In the genomic region with DNA sequence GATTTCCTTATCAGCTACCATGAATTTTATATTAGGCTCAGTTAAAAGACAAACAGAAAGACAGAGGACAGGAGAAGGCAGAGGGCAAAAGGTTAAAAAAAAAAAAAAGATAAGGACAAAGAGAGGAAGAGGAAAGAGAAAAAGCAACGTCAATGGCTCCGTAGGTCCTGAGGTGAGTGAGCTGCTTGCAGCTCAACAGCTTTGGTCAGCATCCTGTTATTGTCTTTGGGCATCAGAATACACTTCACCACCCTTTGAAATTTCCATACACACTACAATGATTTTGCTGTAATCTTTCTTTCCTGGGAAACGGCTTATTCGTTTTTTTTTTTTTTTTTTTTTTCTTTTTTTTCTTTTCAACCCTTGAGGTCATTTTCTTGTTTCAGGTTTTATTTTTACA, we compare ENCODE assay signal across 16 mouse cellular contexts.
DNase-seq lines count a peak whose midpoint lies in the region; ATAC-seq and TF ChIP-seq lines count a peak whose summit lies in the region.
"Had no signal": no experiment of that assay in that cellular context is flagged by ENCODE, and none has a peak within 500 bp of the region (broad histone marks: within the 10 kb centered on the region; RNA-seq: fewer than 3 reads in every experiment).

No protein-coding gene starts in this region.

- no peak for TF ChIP-seq CTCF in lung, embryonic 14.5 days (IDR thresholded peaks at IDR 0.05; ENCODE audit: low read depth)

- peak overlapping the region; percentile 74 for H3K27ac ChIP-seq in heart, embryonic 16.5 days (ENCODE audit: low read length)
- H3K27ac ChIP-seq in lung, embryonic 14.5 days (ENCODE audit: low read depth), result peak overlapping the region; percentile 69
- 0 out of 2 replicates have a peak overlapping the region, but pooled peaks have one; percentile 28 for H3K27ac ChIP-seq in midbrain, embryonic 14.5 days (replicated peaks; ENCODE audit: low read depth, low read length)
- no peak overlapping the region for H3K27ac ChIP-seq in midbrain, embryonic 10.5 days (replicated peaks)
- H3K27ac ChIP-seq: embryonic facial prominence, embryonic 12.5 days; forebrain, embryonic 13.5 days; neural tube, embryonic 15.5 days had no signal

- DNase-seq in heart, postnatal 10 days, result no peak
- DNase-seq in lung, embryonic 14.5 days, result peak; percentile 40
- DNase-seq in lung, postnatal 14 days, result no peak
- no peak for DNase-seq in midbrain, embryonic 14.5 days
- no peak for DNase-seq in midbrain, embryonic 10.5 days (ENCODE audit: low spot score)
- no peak for DNase-seq in natural killer cell, adult 2 months (ENCODE audit: low spot score in 2 of 2)
- DNase-seq: cerebellum, adult 9-11 months; right cerebral cortex, postnatal 14 days had no signal

- H3K4me3 ChIP-seq in heart, embryonic 16.5 days (ENCODE audit: low read length), result no peak overlapping the region
- H3K4me3 ChIP-seq in lung, embryonic 14.5 days (ENCODE audit: low read depth, low read length), result no peak overlapping the region
- H3K4me3 ChIP-seq in midbrain, embryonic 14.5 days (replicated peaks; ENCODE audit: low read depth, low read length), result no peak overlapping the region
- H3K4me3 ChIP-seq in midbrain, embryonic 10.5 days, result no peak overlapping the region
- H3K4me3 ChIP-seq: embryonic facial prominence, embryonic 12.5 days; erythroblast, embryonic 14.5 days; forebrain, embryonic 13.5 days; hindbrain, embryonic 13.5 days; myocyte; neural tube, embryonic 15.5 days had no signal

- intact Hi-C loops in heart, postnatal 10 days (cut with DNase I), result loop anchor here (2.0 to 10.0 kb wide), 3 partner anchors 22 to 666 kb away; no protein-coding TSS in a partner anchor

- peak; percentile 47; the same call in 1 of the 2 replicates for ATAC-seq in heart, embryonic 16.5 days (replicated peaks; ENCODE audit: extremely low read depth, insufficient read depth, low FRiP score)
- ATAC-seq in lung, embryonic 14.5 days (ENCODE audit: insufficient read depth), result no peak
- ATAC-seq in midbrain, embryonic 14.5 days (ENCODE audit: low FRiP score, low TSS enrichment), result no peak
- ATAC-seq: forebrain, embryonic 13.5 days; Patski had no signal

- WGBS in heart, embryonic 16.5 days, result 57% methylated on average over 4 of the region's 4 CpGs
- WGBS in lung, embryonic 14.5 days, result 45% methylated on average over 4 of the region's 4 CpGs
- 69% methylated on average over 4 of the region's 4 CpGs for WGBS in midbrain, embryonic 14.5 days
- WGBS in midbrain, embryonic 10.5 days, result 74% methylated on average over 4 of the region's 4 CpGs

- H3K9me3 ChIP-seq in heart, embryonic 16.5 days (replicated peaks; ENCODE audit: control insufficient read depth, low read length), result no peaks in the 10 kb centered on the region
- no peaks in the 10 kb centered on the region for H3K9me3 ChIP-seq in lung, embryonic 14.5 days (ENCODE audit: low read depth, low read length)
- no peaks in the 10 kb centered on the region for H3K9me3 ChIP-seq in midbrain, embryonic 14.5 days (ENCODE audit: control insufficient read depth, low read length)
- H3K9me3 ChIP-seq in midbrain, embryonic 10.5 days (replicated peaks), result no peaks in the 10 kb centered on the region
- H3K9me3 ChIP-seq: embryonic facial prominence, embryonic 12.5 days; forebrain, embryonic 13.5 days; hindbrain, embryonic 13.5 days; neural tube, embryonic 15.5 days had no signal

- H3K9ac ChIP-seq in heart, embryonic 16.5 days (ENCODE audit: low read length), result no peak overlapping the region
- H3K9ac ChIP-seq in lung, embryonic 14.5 days, result no peak overlapping the region
- H3K9ac ChIP-seq in midbrain, embryonic 14.5 days (replicated peaks; ENCODE audit: low read length), result no peak overlapping the region
- H3K9ac ChIP-seq: embryonic facial prominence, embryonic 12.5 days; forebrain, embryonic 13.5 days; hindbrain, embryonic 13.5 days; neural tube, embryonic 15.5 days had no signal

- no peaks in the 10 kb centered on the region for H3K36me3 ChIP-seq in heart, embryonic 16.5 days (ENCODE audit: control insufficient read depth, insufficient read depth)
- no peaks in the 10 kb centered on the region for H3K36me3 ChIP-seq in lung, embryonic 14.5 days (ENCODE audit: insufficient read depth)
- H3K36me3 ChIP-seq in midbrain, embryonic 14.5 days (ENCODE audit: control insufficient read depth, insufficient read depth, low read length), result no peaks in the 10 kb centered on the region
- no peaks in the 10 kb centered on the region for H3K36me3 ChIP-seq in midbrain, embryonic 10.5 days
- H3K36me3 ChIP-seq: embryonic facial prominence, embryonic 12.5 days; hindbrain, embryonic 13.5 days; neural tube, embryonic 15.5 days had no signal

- H3K4me2 ChIP-seq in heart, embryonic 16.5 days (ENCODE audit: low read depth, low read length), result no peak overlapping the region; the same call in 1 of the 2 replicates
- no peak overlapping the region for H3K4me2 ChIP-seq in lung, embryonic 14.5 days
- H3K4me2 ChIP-seq in midbrain, embryonic 14.5 days (ENCODE audit: low read length), result no peak overlapping the region
- H3K4me2 ChIP-seq: embryonic facial prominence, embryonic 12.5 days; forebrain, embryonic 13.5 days; hindbrain, embryonic 13.5 days had no signal

- H3K4me1 ChIP-seq in heart, embryonic 16.5 days (ENCODE audit: control insufficient read depth, insufficient read depth, low read length), result no peaks in the 10 kb centered on the region
- H3K4me1 ChIP-seq in lung, embryonic 14.5 days (ENCODE audit: insufficient read depth), result no peaks in the 10 kb centered on the region
- H3K4me1 ChIP-seq in midbrain, embryonic 14.5 days (ENCODE audit: control insufficient read depth, insufficient read depth, low read length), result peaks cover 3% of the 10 kb centered on the region; the same call in 1 of the 2 replicates
- peaks cover 15% of the 10 kb centered on the region for H3K4me1 ChIP-seq in midbrain, embryonic 10.5 days

- H3K27me3 ChIP-seq in heart, embryonic 16.5 days (ENCODE audit: control insufficient read depth, insufficient read depth, low read length), result no peaks in the 10 kb centered on the region
- H3K27me3 ChIP-seq in lung, embryonic 14.5 days (ENCODE audit: insufficient read depth, low read length), result no peaks in the 10 kb centered on the region
- H3K27me3 ChIP-seq in midbrain, embryonic 14.5 days (ENCODE audit: control insufficient read depth, insufficient read depth, low read length), result no peaks in the 10 kb centered on the region
- no peaks in the 10 kb centered on the region for H3K27me3 ChIP-seq in midbrain, embryonic 10.5 days (ENCODE audit: low read depth, poor library complexity, severe bottlenecking)
- H3K27me3 ChIP-seq: embryonic facial prominence, embryonic 12.5 days; forebrain, embryonic 13.5 days; hindbrain, embryonic 13.5 days; neural tube, embryonic 15.5 days; Patski had no signal
